Mouse (Mus musculus) ovary, postnatal 10 days (tissue): ENCODE data around the gene Ankrd9.

Experiments used
- DNase-seq: peaks from one replicate; pipeline ENCODE4 v3.0.0; 2022; ENCODE audit warnings: low spot score

The Ankrd9 gene

DNA sequence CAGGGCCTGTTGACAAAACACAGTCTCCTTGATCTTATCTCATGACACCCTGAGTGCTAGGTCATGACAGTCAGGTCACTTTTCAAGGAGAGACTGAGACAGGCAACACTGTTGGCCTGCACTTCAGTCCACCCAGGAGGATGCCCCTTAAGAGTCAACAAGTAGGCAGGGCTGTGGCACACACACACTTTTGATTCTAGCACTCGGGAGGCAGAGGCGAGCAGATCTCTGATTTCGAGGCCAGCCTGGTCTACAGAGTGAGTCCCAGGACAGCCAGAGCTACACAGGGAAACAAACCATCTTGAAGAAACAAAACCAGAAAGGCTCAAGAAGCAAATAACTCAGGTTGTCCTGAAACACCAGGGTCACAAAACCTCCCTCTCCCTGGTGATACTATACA, 10.6 kb upstream of the Ankrd9 start:
- no peak for DNase-seq

- DNase-seq = no peak
Measured at GRCm38 (mm10) chr12:110986536-110987425, 7.9 kb upstream of the Ankrd9 start.

GRCm38 (mm10) chr12:110985141-110985540, 6.3 kb upstream of the Ankrd9 start:
- no peak for DNase-seq

DNA sequence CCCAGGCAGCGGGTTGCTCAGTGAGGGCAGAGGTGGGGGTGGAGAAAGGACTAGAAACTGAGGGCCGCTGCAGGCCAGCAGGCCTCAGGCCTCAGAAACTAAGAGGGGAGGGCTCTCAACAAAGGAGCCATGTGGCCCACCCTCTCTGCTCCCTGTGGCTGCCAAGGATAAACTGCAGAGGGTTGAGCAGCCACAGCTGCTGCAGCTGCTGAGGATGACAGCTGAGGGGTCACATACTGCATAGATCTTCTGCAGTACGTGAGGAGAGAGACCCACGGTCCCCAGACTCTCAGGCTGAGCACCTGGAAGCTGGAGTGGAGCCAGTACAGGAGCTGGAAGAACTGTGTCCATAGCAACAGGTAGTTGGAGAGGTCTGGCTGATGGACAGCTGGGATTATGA, 5.8 kb upstream of the Ankrd9 start:
- DNase-seq = no peak

GRCm38 (mm10) chr12:110983714-110984113, 4.9 kb upstream of the Ankrd9 start:
- DNase-seq = no peak

DNA sequence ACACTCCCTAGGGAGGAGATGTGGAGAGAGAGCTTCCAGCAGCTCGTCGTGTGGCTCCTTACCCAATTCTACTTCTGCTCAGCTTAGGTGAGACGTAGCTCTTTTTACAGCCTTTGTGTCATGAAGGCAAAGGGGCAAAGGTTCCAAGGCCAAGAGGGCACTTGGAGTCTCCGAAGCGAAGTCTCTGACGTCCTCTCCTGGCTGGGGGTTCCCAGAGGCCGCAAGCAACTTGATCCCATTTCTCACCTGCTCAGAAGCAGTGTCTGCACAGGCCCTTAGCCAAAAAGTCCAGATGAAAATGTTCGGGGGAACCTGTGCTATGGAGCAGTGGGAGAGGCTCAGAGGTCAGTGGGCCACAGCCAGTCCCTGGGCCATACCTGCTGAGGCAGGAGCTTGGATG, 4.2 kb upstream of the Ankrd9 start:
- no peak for DNase-seq

GRCm38 (mm10) chr12:110981736-110982135, 2.9 kb upstream of the Ankrd9 start:
- no peak for DNase-seq

- DNase-seq = no peak
Measured at GRCm38 (mm10) chr12:110979808-110980207, 968 bp upstream of the Ankrd9 start.

GRCm38 (mm10) chr12:110977896-110978606, 789 bp downstream of the Ankrd9 start:
- DNase-seq = no peak

DNA sequence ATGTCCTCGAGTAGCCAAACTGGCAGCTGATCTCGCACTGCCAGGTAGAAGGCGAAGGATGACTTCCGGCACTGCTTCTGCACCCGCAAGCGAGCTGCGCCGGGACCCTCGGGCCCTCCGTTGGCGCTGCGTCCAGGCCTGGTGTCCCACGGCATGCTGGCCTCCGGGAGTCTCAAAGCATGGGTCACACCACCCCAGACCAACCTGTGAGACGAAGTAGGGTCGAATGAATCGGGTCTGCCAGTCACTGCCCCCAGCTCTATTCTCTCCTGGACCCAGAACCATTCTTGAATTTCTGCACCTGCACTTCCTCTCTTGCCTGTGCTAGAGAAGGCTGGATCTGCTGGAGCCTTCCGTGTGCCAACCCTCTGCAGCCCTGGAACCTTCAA, 1.5 kb downstream of the Ankrd9 start:
- DNase-seq = no peak

- DNase-seq = no peak
Measured at GRCm38 (mm10) chr12:110976589-110977344, 2.1 kb downstream of the Ankrd9 start.

DNA sequence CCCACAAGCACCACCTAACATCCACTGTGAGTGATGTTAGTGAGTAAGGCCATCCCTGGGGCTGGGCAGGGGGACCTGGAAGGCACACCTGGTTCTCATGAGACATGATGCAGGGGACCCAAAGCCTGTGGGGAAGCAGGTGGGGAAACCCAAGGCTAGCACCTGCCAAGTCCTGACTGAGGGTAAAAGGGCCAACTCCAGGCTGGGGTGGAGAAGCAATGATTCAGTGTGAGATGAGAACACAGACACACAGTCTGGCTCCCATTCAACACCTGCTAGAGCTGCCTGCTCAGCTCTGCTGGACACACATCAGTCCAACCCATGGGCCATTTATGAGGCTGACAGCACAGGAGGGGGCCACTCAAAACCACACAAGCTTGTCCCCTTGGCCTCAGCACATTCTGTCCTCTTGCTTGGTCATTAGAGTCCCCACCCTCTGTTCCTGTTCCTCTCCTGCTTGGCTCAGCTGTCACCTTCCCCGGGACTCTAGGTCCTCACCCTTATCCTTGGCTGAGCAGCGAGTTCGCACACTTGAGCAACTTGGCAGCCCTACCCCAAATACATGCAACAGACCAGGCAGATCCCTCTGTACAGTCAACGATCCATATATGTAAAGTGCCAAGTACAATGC, 2.9 kb downstream of the Ankrd9 start:
- no peak for DNase-seq

DNA sequence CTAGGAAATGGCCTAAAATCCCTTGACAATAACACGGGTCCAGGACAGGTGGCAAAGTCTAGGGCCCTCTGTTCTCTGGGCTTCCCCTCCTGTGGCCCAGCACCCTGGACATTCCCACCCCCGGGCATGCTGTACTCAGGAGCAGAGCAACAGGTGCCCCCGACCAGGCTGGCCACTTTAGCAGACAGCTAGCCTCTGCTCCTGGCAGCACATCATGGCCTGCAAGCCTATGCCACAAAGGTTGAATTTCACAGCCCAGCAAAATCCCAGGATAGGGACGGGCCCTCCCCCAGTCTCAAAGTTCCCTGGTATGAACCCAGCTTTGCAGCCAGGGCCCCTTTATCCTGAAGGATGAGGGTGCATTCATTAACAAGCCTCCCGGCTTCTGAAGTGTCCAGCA, 3.5 kb downstream of the Ankrd9 start:
- no peak for DNase-seq

GRCm38 (mm10) chr12:110974726-110975125, 4.1 kb downstream of the Ankrd9 start:
- no peak for DNase-seq

- no peak for DNase-seq
Measured at GRCm38 (mm10) chr12:110974295-110974694, 4.5 kb downstream of the Ankrd9 start.

DNA sequence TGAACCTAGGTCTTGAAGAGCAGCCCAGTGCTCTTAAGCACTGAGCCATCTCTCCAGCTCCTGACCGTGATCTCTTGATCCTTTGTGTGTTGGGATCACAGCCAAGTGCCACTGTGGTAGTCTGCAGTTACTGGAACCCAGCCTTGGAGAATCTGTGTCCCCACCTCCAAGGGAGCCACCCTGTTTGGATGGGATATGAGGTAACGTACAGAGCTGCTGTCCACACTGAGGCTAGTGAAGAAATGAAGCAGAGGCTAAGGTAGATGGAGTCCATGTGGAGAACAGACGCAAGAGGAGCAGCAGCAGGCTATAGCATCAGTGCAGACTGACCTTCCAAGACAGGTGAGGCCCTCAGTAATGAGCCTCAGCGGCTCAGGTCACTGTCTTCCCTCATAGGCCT, 5.0 kb downstream of the Ankrd9 start:
- DNase-seq = no peak

DNA sequence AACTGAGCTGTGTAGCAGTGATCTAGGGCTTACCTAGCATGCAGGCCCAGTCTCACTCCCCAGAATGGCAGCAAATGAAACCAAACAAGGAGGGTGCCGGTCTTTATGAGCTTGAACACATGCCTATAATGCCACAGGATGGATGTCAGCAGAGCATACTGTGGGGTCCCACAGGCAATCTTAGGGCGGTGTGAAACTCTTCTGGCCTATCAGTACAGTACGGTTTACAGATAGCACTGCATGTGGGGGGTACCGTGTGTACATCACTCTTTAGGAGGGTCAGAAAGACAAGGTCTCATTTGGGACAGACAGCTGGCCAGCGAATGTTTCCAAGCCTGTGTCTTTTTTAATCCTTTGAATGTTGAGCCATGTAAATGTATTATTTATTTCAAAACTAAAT, 6.9 kb downstream of the Ankrd9 start:
- no peak for DNase-seq

DNA sequence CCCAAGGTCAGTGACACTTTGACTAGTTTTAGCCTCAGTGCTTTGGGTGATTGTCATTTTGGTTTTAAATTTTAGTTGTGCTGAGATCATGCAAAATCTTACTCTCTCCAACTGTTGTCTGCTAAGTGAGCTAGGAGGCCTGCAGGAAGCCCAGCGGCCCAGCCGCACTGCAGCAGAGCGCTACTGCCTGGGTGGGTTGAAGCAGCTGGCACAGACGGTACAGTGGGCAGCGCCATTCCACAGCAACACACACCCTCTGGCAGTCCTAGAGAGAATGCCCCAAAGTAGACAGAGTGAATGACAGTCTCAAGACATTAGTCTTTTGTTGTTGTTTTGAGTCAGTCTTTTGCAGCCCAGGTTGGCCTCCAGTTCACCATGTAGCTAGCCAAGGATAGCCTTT, 8.4 kb downstream of the Ankrd9 start:
- no peak for DNase-seq

GRCm38 (mm10) chr12:110967146-110967545, 11.7 kb downstream of the Ankrd9 start:
- no peak for DNase-seq

- DNase-seq = no peak
Measured at GRCm38 (mm10) chr12:110966079-110966478, 12.8 kb downstream of the Ankrd9 start.

GRCm38 (mm10) chr12:110965500-110965899, 13.3 kb downstream of the Ankrd9 start:
- no peak for DNase-seq

DNA sequence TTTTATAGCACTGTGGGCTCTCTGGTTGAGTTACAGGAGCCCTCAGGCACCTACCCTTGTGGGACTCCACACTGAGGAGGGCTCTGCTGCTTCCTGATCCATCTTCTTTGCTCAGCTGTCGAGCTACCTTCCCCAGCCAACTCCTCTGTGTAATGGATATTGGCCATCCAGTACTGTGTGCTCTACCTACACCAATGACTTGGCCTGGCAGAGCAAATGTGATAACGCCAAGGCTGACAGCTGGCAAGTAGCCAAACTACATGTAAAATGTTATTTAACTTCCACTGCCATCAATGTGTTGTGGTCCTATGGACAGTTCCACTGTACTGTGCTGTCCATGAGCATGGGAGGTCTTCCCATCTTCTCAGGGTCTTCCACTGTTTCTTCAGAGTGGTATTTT, 16.9 kb downstream of the Ankrd9 start:
- DNase-seq = no peak
